Mouse (Mus musculus) ES-E14 (cell line): ENCODE data around the gene Dtx3l. TPM values are rescaled to one million over a fixed set of nuclear protein-coding genes. Genes with fewer than 3 reads are reported as not detected.
"Not testable (repeated sequence)": the region's sequence is repeated elsewhere in the genome, so short reads cannot be mapped to it uniquely, and the experiment has no call there.

Experiments
- DNase-seq: peaks from one replicate; pipeline ENCODE4 v3.0.0-alpha.2; 2013; ENCODE audit warnings: low read depth, low spot score
- H3K27ac ChIP-seq: 2 replicates; pipeline ENCODE4 v1.5.1; 2012; ENCODE audit warnings: low read depth, mild to moderate bottlenecking, low read length, moderate library complexity, mixed read lengths; ENCODE audit not compliant: poor library complexity, insufficient read depth, severe bottlenecking
- H3K36me3 ChIP-seq: 2 replicates; pipeline ENCODE4 v1.6.1; 2012; ENCODE audit warnings: mild to moderate bottlenecking, low read length, moderate library complexity, mixed read lengths; ENCODE audit not compliant: control insufficient read depth, poor library complexity, insufficient read depth, severe bottlenecking
- H3K4me1 ChIP-seq, 2 experiments: fragments of 150-350 bp in 1 of 2; sonication (generic) in 1 of 2; 2 replicates each; pipeline ENCODE4 v1.6.1; 2012; ENCODE audit warnings: low read length in 2 of 2, mild to moderate bottlenecking in 1 of 2, mixed read lengths in 1 of 2; ENCODE audit not compliant: control insufficient read depth in 2 of 2, insufficient read depth in 2 of 2, poor library complexity in 1 of 2
- H3K4me3 ChIP-seq, 2 experiments: fragments of 150-350 bp in 1 of 2; sonication (generic) in 1 of 2; 2 replicates each; pipeline ENCODE4 v1.5.1; 2012; ENCODE audit warnings: low read length in 2 of 2, low read depth in 1 of 2, mild to moderate bottlenecking in 1 of 2, mixed read lengths in 1 of 2; ENCODE audit not compliant: insufficient read depth in 1 of 2, poor library complexity in 1 of 2, severe bottlenecking in 1 of 2
- H3K9ac ChIP-seq: 2 replicates; pipeline ENCODE4 v1.6.1; 2012; ENCODE audit warnings: low read depth, mild to moderate bottlenecking, low read length, mixed read lengths; ENCODE audit not compliant: poor library complexity, insufficient read depth, severe bottlenecking
- H3K9me3 ChIP-seq: fragments of 150-350 bp; sonication (generic); 2 replicates; pipeline ENCODE4 v1.6.1; 2012; ENCODE audit warnings: low read depth, mild to moderate bottlenecking, low read length; ENCODE audit not compliant: control insufficient read depth, insufficient read depth
- CHD2 ChIP-seq: IDR thresholded peaks from 2 replicates; pipeline ENCODE4 v1.6.1; 2014; ENCODE audit warnings: mild to moderate bottlenecking, low read depth, low read length, inconsistent platforms
- HCFC1 ChIP-seq: IDR thresholded peaks from 2 replicates; pipeline ENCODE4 v1.6.1; 2012; ENCODE audit warnings: low read length, inconsistent platforms, borderline replicate concordance; ENCODE audit not compliant: insufficient read depth
- MAFK ChIP-seq: IDR thresholded peaks from 2 replicates; pipeline ENCODE4 v1.6.1; 2014; ENCODE audit warnings: mild to moderate bottlenecking, low read depth, low read length, inconsistent platforms; ENCODE audit not compliant: insufficient read depth
- ZC3H11A ChIP-seq: IDR thresholded peaks from 2 replicates; pipeline ENCODE4 v1.6.1; 2012; ENCODE audit warnings: low read depth, mild to moderate bottlenecking, inconsistent platforms, low read length, borderline replicate concordance
- ZNF384 ChIP-seq: IDR thresholded peaks from 2 replicates; pipeline ENCODE4 v1.6.1; 2012; ENCODE audit warnings: low read depth, low read length, inconsistent platforms
- in situ Hi-C, 2 experiments: fragments of 600-800 bp; cut with MboI; formaldehyde crosslinking; loops; one replicate each; pipeline ENCODE4 v1.15.1; 2025; ENCODE audit warnings: low sequenced_read_pairs in 2 of 2, inconsistent platforms in 1 of 2; ENCODE audit not compliant: unreplicated experiment in 2 of 2
- total RNA-seq: library from RNA; depleted of rRNA; stranded (reverse); fragments of 300-350 nt; gene quantifications from 2 replicates; pipeline ENCODE4 v1.2.3, GENCODE M21; 2012

The Dtx3l gene
- total RNA-seq, 1 experiment: 3.2 TPM

GRCm38 (mm10) chr16:35900541-35900940 is 38.4 kb downstream of the Dtx3l start:
- no peak overlapping the region for H3K4me3 ChIP-seq
- no peak for TF ChIP-seq CHD2
- no peak for TF ChIP-seq ZC3H11A
- no peak for TF ChIP-seq MAFK
- no peak for TF ChIP-seq ZNF384
- TF ChIP-seq HCFC1: no peak
- H3K36me3 ChIP-seq: no peaks in the 10 kb centered on the region
- no peak for DNase-seq
- H3K4me1 ChIP-seq: peaks cover 0 to 11% of the 10 kb centered on the region in 2 experiments
- H3K9ac ChIP-seq: no peak overlapping the region
- no peaks in the 10 kb centered on the region for H3K9me3 ChIP-seq
- H3K27ac ChIP-seq: no peak overlapping the region
- in situ Hi-C loops: no loop called here

- DNase-seq: no peak
- in situ Hi-C loops: no loop called here
- H3K9ac ChIP-seq: no peak overlapping the region
- no peak overlapping the region for H3K27ac ChIP-seq
- no peak for TF ChIP-seq MAFK
- TF ChIP-seq ZNF384: no peak
- TF ChIP-seq CHD2: no peak
- TF ChIP-seq HCFC1: no peak
- TF ChIP-seq ZC3H11A: no peak
- H3K9me3 ChIP-seq: no peaks in the 10 kb centered on the region
- peaks cover 0 to 8% of the 10 kb centered on the region in 2 experiments; a peak in 1 of 4 replicates for H3K4me1 ChIP-seq
- H3K36me3 ChIP-seq: no peaks in the 10 kb centered on the region
- no peak overlapping the region for H3K4me3 ChIP-seq
Observed at GRCm38 (mm10) chr16:35894997-35895396, 44.0 kb downstream of the Dtx3l start.

- H3K36me3 ChIP-seq, H3K4me3 ChIP-seq, in situ Hi-C loops, H3K9me3 ChIP-seq, DNase-seq, H3K9ac ChIP-seq, H3K27ac ChIP-seq: not testable (repeated sequence)
- peaks cover 0 to 13% of the 10 kb centered on the region in 2 experiments; a peak in 2 of 4 replicates for H3K4me1 ChIP-seq
Observed at GRCm38 (mm10) chr16:35891603-35892002, 47.3 kb downstream of the Dtx3l start.

GRCm38 (mm10) chr16:35890645-35891044 is 48.3 kb downstream of the Dtx3l start:
- H3K27ac ChIP-seq: no peak overlapping the region
- no peak overlapping the region for H3K4me3 ChIP-seq
- DNase-seq: no peak
- no peak overlapping the region for H3K9ac ChIP-seq
- H3K9me3 ChIP-seq: no peaks in the 10 kb centered on the region
- no peak for TF ChIP-seq ZC3H11A
- TF ChIP-seq ZNF384: no peak
- no peak for TF ChIP-seq CHD2
- no peak for TF ChIP-seq HCFC1
- in situ Hi-C loops: no loop called here
- H3K36me3 ChIP-seq: no peaks in the 10 kb centered on the region
- peaks cover 0 to 13% of the 10 kb centered on the region in 2 experiments; a peak in 2 of 4 replicates for H3K4me1 ChIP-seq

GRCm38 (mm10) chr16:35888910-35889309 is 50.0 kb downstream of the Dtx3l start:
- no peak for TF ChIP-seq HCFC1
- TF ChIP-seq MAFK: no peak
- no peak for TF ChIP-seq ZNF384
- no peak for TF ChIP-seq ZC3H11A
- no peak for TF ChIP-seq CHD2
- no peak overlapping the region for H3K27ac ChIP-seq
- peaks cover 0 to 10% of the 10 kb centered on the region in 2 experiments; a peak in 2 of 4 replicates for H3K4me1 ChIP-seq
- H3K9me3 ChIP-seq: no peaks in the 10 kb centered on the region
- no peak overlapping the region for H3K4me3 ChIP-seq
- no peak overlapping the region for H3K9ac ChIP-seq
- H3K36me3 ChIP-seq: no peaks in the 10 kb centered on the region
- DNase-seq: no peak
- in situ Hi-C loops: no loop called here
